Mouse (Mus musculus): ENCODE measurements at regions not wholly inside any gene's neighbourhood (a gene's known extent, or its start where the extent isn't known, plus 50 kb on each side); places are given as distances from the start of the nearest gene placed in this dataset.

- TF ChIP-seq GATA1 (IDR thresholded peaks at IDR 0.05; ENCODE audit: borderline replicate concordance, low read length) (no peak), FLI1 (IDR thresholded peaks at IDR 0.05; ENCODE audit: low read length) (no peak)
Measured at GRCm38 (mm10) chr3:136611682-136612081, 58.2 kb upstream of the Ppp3ca start.

All from megakaryocyte, embryonic 14.5 days (primary cell).